Mouse (Mus musculus) hematopoietic stem cell, adult 5-6 weeks (primary cell): ENCODE measurements at regions not wholly inside any gene's neighbourhood (a gene's known extent, or its start where the extent isn't known, plus 50 kb on each side); places are given as distances from the start of the nearest gene placed in this dataset.

ENCODE experiments used
- ATAC-seq, 2 experiments: fragments of 125-278 bp in 1 of 2; replicated peaks in 1 of 2; 2 replicates each; pipeline ENCODE4 v1.8.0; 2016 to 2017; ENCODE audit warnings: inconsistent platforms in 2 of 2, mild to moderate bottlenecking in 2 of 2, moderate number of reproducible peaks in 2 of 2, low read depth in 1 of 2, moderate TSS enrichment in 1 of 2; ENCODE audit not compliant: low FRiP score in 2 of 2, poor library complexity in 2 of 2, severe bottlenecking in 2 of 2, insufficient read depth in 1 of 2, low TSS enrichment in 1 of 2

- no peak for ATAC-seq
Observed at GRCm38 (mm10) chr15:10106853-10107252, 70.2 kb upstream of the Prlr start.
